Mouse (Mus musculus): ENCODE data around the gene Rexo2.
A peak's percentile ranks its signal among the peaks of the same experiment; 100 is the strongest.
"Not testable (repeated sequence)": the region's sequence is repeated elsewhere in the genome, so short reads cannot be mapped to it uniquely, and the experiment has no call there.

The Rexo2 gene

GRCm38 (mm10) chr9:48480411-48481213 lies at the start of gene Rexo2:
TSS of gene Rexo2 (minus strand) at chr9:48480623.
- DNase-seq (ENCODE audit: low spot score): peak; percentile 95

GRCm38 (mm10) chr9:48526520-48526919 lies 46.1 kb upstream of the Rexo2 start:
- no peak for DNase-seq (ENCODE audit: low spot score)

- DNase-seq (ENCODE audit: low spot score): no peak
These were observed 45.1 kb upstream of the Rexo2 start for GRCm38 (mm10) chr9:48525566-48525965.

GRCm38 (mm10) chr9:48520405-48520804 lies 40.0 kb upstream of the Rexo2 start:
- DNase-seq (ENCODE audit: low spot score): not testable (repeated sequence)

- DNase-seq (ENCODE audit: low spot score): no peak
These were observed 37.1 kb upstream of the Rexo2 start for GRCm38 (mm10) chr9:48517372-48518130.

- DNase-seq (ENCODE audit: low spot score): no peak
These were observed 36.4 kb upstream of the Rexo2 start for GRCm38 (mm10) chr9:48516615-48517371.

GRCm38 (mm10) chr9:48515332-48515731 lies 34.9 kb upstream of the Rexo2 start:
- DNase-seq (ENCODE audit: low spot score): no peak

- DNase-seq (ENCODE audit: low spot score): no peak
These were observed 29.7 kb upstream of the Rexo2 start for GRCm38 (mm10) chr9:48510134-48510533.

- no peak for DNase-seq (ENCODE audit: low spot score)
These were observed 24.4 kb upstream of the Rexo2 start for GRCm38 (mm10) chr9:48504741-48505365.

- no peak for DNase-seq (ENCODE audit: low spot score)
These were observed 22.6 kb upstream of the Rexo2 start for GRCm38 (mm10) chr9:48503001-48503400.

- no peak for DNase-seq (ENCODE audit: low spot score)
These were observed 20.8 kb upstream of the Rexo2 start for GRCm38 (mm10) chr9:48501192-48501591.

GRCm38 (mm10) chr9:48495548-48495932 lies 15.1 kb upstream of the Rexo2 start:
- no peak for DNase-seq (ENCODE audit: low spot score)

- DNase-seq (ENCODE audit: low spot score): peak; percentile 92
These were observed 14.6 kb upstream of the Rexo2 start, which contains the start of the genes Rbm7 and Gm5617 for GRCm38 (mm10) chr9:48494817-48495547. TSS of gene Rbm7 (minus strand) at chr9:48495299. TSS of gene Gm5617 (plus strand) at chr9:48495442.

GRCm38 (mm10) chr9:48481214-48482134 lies 1.1 kb upstream of the Rexo2 start:
- no peak for DNase-seq (ENCODE audit: low spot score)

- peak; percentile 47 for DNase-seq (ENCODE audit: low spot score)
These were observed 499 bp downstream of the Rexo2 start for GRCm38 (mm10) chr9:48479838-48480410.

- DNase-seq (ENCODE audit: low spot score): no peak
These were observed 1.6 kb downstream of the Rexo2 start for GRCm38 (mm10) chr9:48478808-48479207.

GRCm38 (mm10) chr9:48476236-48477165 lies 3.9 kb downstream of the Rexo2 start:
- peak; percentile 45 for DNase-seq (ENCODE audit: low spot score)

GRCm38 (mm10) chr9:48474367-48474766 lies 6.1 kb downstream of the Rexo2 start:
- DNase-seq (ENCODE audit: low spot score): no peak

- no peak for DNase-seq (ENCODE audit: low spot score)
These were observed 7.3 kb downstream of the Rexo2 start for GRCm38 (mm10) chr9:48473131-48473530.

All from c-Kit-positive CD71-positive TER-119-positive erythroid progenitor cells, embryonic 14.5 days (primary cell).